Mouse (Mus musculus) heart, postnatal 25 days (tissue): ENCODE measurements around the gene Mdc1. TPM values are rescaled to one million over a fixed set of nuclear protein-coding genes. Genes with fewer than 3 reads are reported as not detected.

Source experiments
- DNase-seq: peaks from one replicate; pipeline ENCODE4 v3.0.0; 2022; ENCODE audit warnings: low spot score
- intact Hi-C: fragments of 180-260 bp; cut with DNase I; formaldehyde crosslinking; loops from one replicate; pipeline ENCODE4 v1.15.1; 2025
- total RNA-seq, 2 experiments: library from RNA; stranded (reverse); gene quantifications; 2 replicates each; pipeline ENCODE4 v1.2.3; 2021

Gene Mdc1
- total RNA-seq, 2 experiments from 2014 or later: 11.8 to 14.6 TPM

GRCm38 (mm10) chr17:35870151-35870883 lies 29.0 kb downstream of the Mdc1 start:
- intact Hi-C loops: no loop called here
- DNase-seq: peak; percentile 77

- intact Hi-C loops: no loop called here
- no peak for DNase-seq
These were observed 29.8 kb downstream of the Mdc1 start for GRCm38 (mm10) chr17:35870884-35871696.

- intact Hi-C loops: no loop called here
- DNase-seq: peak; percentile 74
These were observed 32.6 kb downstream of the Mdc1 start for GRCm38 (mm10) chr17:35873774-35874519.

- intact Hi-C loops: loop anchor here (1.0 kb wide), 1 partner anchor 135 kb away; no protein-coding TSS in a partner anchor
- no peak for DNase-seq
These were observed 33.4 kb downstream of the Mdc1 start for GRCm38 (mm10) chr17:35874721-35875120.

GRCm38 (mm10) chr17:35879245-35880057 lies 38.1 kb downstream of the Mdc1 start, which contains the start of gene Dhx16:
Gene Dhx16 (plus strand): TSS chr17:35879819.
- peak; percentile 87 for DNase-seq
- intact Hi-C loops: loop anchor here (1.0 kb wide), 1 partner anchor 29 kb away; no protein-coding TSS in a partner anchor

- intact Hi-C loops: no loop called here
- no peak for DNase-seq
These were observed 41.6 kb downstream of the Mdc1 start for GRCm38 (mm10) chr17:35882924-35883323.

GRCm38 (mm10) chr17:35883777-35884176 lies 42.5 kb downstream of the Mdc1 start:
- DNase-seq: no peak
- intact Hi-C loops: no loop called here

GRCm38 (mm10) chr17:35887725-35888124 lies 46.4 kb downstream of the Mdc1 start:
- no peak for DNase-seq
- intact Hi-C loops: no loop called here

GRCm38 (mm10) chr17:35896781-35897643 lies 55.7 kb downstream of the Mdc1 start, which contains the start of gene 2310061I04Rik:
Gene 2310061I04Rik (minus strand): TSS chr17:35897431.
- peak; percentile 85 for DNase-seq
- intact Hi-C loops: no loop called here

GRCm38 (mm10) chr17:35897644-35898573 lies 56.6 kb downstream of the Mdc1 start:
- DNase-seq: no peak
- intact Hi-C loops: no loop called here

GRCm38 (mm10) chr17:35900636-35901035 lies 59.3 kb downstream of the Mdc1 start:
- intact Hi-C loops: no loop called here
- DNase-seq: no peak

- no peak for DNase-seq
- intact Hi-C loops: no loop called here
These were observed 62.2 kb downstream of the Mdc1 start for GRCm38 (mm10) chr17:35903343-35903991.

- DNase-seq: no peak
- intact Hi-C loops: no loop called here
These were observed 62.7 kb downstream of the Mdc1 start for GRCm38 (mm10) chr17:35903992-35904355.

GRCm38 (mm10) chr17:35905587-35905986 lies 64.3 kb downstream of the Mdc1 start:
- intact Hi-C loops: no loop called here
- DNase-seq: no peak

- intact Hi-C loops: loop anchor here (1.0 kb wide), 1 partner anchor 27 kb away; no protein-coding TSS in a partner anchor
- DNase-seq: no peak
These were observed 66.3 kb downstream of the Mdc1 start for GRCm38 (mm10) chr17:35907609-35908008.
